ENCODE assay signal across 9 mouse cellular contexts in the genomic region with DNA sequence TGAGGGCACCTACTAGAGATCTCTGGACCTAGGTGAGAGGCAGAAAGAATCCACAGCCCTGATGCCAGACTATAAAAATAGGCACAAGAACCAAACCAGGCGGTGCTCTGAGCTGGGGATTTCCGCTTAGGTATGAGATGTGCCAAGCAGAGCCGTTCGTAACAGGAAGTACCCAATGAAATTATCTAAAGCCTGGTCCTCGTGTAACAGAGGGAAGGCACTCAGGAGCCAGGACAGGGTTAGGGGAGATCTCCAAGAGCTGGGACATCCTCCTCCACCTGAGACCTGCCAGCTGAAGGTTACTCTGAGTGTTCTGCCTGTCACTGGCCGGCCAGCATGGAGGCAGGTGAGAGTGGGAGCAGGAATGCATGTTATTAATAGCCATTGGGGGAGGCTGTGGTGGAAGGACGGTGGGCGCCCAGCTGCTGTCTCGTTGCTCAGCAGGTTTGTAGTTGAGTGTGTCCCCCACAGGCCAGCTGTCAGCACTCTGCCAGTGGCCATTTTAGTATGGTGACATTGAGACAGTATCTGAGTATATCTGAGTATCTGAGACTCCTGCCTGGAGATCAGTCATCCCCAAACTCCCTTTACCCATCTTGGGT. TPM values are rescaled to one million over a fixed set of nuclear protein-coding genes. Genes with fewer than 3 reads are reported as not detected.
DNase-seq lines count a peak whose midpoint lies in the region; ATAC-seq and TF ChIP-seq lines count a peak whose summit lies in the region.
"Had no signal": no experiment of that assay in that cellular context is flagged by ENCODE, and none has a peak within 500 bp of the region (broad histone marks: within the 10 kb centered on the region; RNA-seq: fewer than 3 reads in every experiment).

No protein-coding gene starts in this region.

- H3K4me1 ChIP-seq in megakaryocyte, embryonic 14.5 days = peaks cover 100% of the 10 kb centered on the region
- peaks cover 43% of the 10 kb centered on the region for H3K4me1 ChIP-seq in hindbrain, postnatal 0 days (ENCODE audit: insufficient read depth, low read length)
- no peaks in the 10 kb centered on the region for H3K4me1 ChIP-seq in liver, embryonic 11.5 days (replicated peaks; ENCODE audit: control insufficient read depth, insufficient read depth, low read length)

- H3K4me2 ChIP-seq in hindbrain, postnatal 0 days (ENCODE audit: low read depth, low read length) = no peak overlapping the region
- H3K4me2 ChIP-seq in liver, embryonic 11.5 days = no peak overlapping the region

- H3K9ac ChIP-seq in hindbrain, postnatal 0 days (replicated peaks; ENCODE audit: low read length) = 0 out of 2 replicates have a peak overlapping the region, but pooled peaks have one; percentile 2
- H3K9ac ChIP-seq in liver, embryonic 11.5 days (ENCODE audit: low read depth, low read length) = no peak overlapping the region

- no peak for TF ChIP-seq CTCF in gastrocnemius, adult 2 months (IDR thresholded peaks at IDR 0.05)
- TF ChIP-seq CTCF in hindbrain, postnatal 0 days (IDR thresholded peaks at IDR 0.05; ENCODE audit: low read depth) = no peak

- H3K27me3 ChIP-seq in megakaryocyte, embryonic 14.5 days (replicated peaks) = no peaks in the 10 kb centered on the region
- H3K27me3 ChIP-seq in hindbrain, postnatal 0 days (ENCODE audit: insufficient read depth, low read length) = no peaks in the 10 kb centered on the region
- H3K27me3 ChIP-seq in liver, embryonic 11.5 days (replicated peaks; ENCODE audit: control insufficient read depth, insufficient read depth, low read length) = no peaks in the 10 kb centered on the region

- DNase-seq in gastrocnemius, adult 2 months = no peak
- DNase-seq in gastrocnemius, postnatal 10 days = no peak
- no peak for DNase-seq in hindbrain, postnatal 0 days (ENCODE audit: low spot score)
- DNase-seq in urinary bladder, adult 18-20 months (ENCODE audit: low spot score in 2 of 2) = no peak
- no peak for DNase-seq in liver, embryonic 11.5 days (ENCODE audit: low spot score)
- no peak for DNase-seq in spleen, adult 18-20 months
- DNase-seq: adrenal gland, postnatal 14 days had no signal

- peak overlapping the region; percentile 83 for H3K27ac ChIP-seq in gastrocnemius, adult 2 months
- peak overlapping the region; percentile 55 for H3K27ac ChIP-seq in hindbrain, postnatal 0 days
- H3K27ac ChIP-seq in liver, embryonic 11.5 days (ENCODE audit: low read depth, low read length) = no peak overlapping the region

- intact Hi-C loops in gastrocnemius, adult 2 months (cut with DNase I) = no loop called here

- ATAC-seq in megakaryocyte, adult 5-6 weeks (ENCODE audit: poor library complexity, severe bottlenecking) = no peak
- no peak for ATAC-seq in hindbrain, postnatal 0 days
- no peak for ATAC-seq in liver, embryonic 11.5 days (replicated peaks; ENCODE audit: low FRiP score)

- peaks cover 73% of the 10 kb centered on the region for H3K36me3 ChIP-seq in megakaryocyte, embryonic 14.5 days (replicated peaks; ENCODE audit: low read length)
- no peaks in the 10 kb centered on the region for H3K36me3 ChIP-seq in hindbrain, postnatal 0 days (ENCODE audit: insufficient read depth, low read length)
- 0 out of 2 replicates have a peak, but pooled peaks cover 2% of the 10 kb centered on the region for H3K36me3 ChIP-seq in liver, embryonic 11.5 days (ENCODE audit: control insufficient read depth, insufficient read depth, low read length)

- 70% methylated on average over 9 of the region's 9 CpGs for WGBS in hindbrain, postnatal 0 days
- 78% methylated on average over 9 of the region's 9 CpGs for WGBS in liver, embryonic 11.5 days

- H3K4me3 ChIP-seq in gastrocnemius, adult 2 months = peak overlapping the region; percentile 55
- H3K4me3 ChIP-seq in megakaryocyte, embryonic 14.5 days (replicated peaks) = peak overlapping the region; percentile 11
- no peak overlapping the region for H3K4me3 ChIP-seq in hindbrain, postnatal 0 days (ENCODE audit: low read length)
- no peak overlapping the region for H3K4me3 ChIP-seq in liver, embryonic 11.5 days (ENCODE audit: low read depth, low read length)

- H3K9me3 ChIP-seq in megakaryocyte, embryonic 14.5 days = no peaks in the 10 kb centered on the region
- no peaks in the 10 kb centered on the region for H3K9me3 ChIP-seq in hindbrain, postnatal 0 days (ENCODE audit: low read length)
- H3K9me3 ChIP-seq in liver, embryonic 11.5 days (ENCODE audit: control insufficient read depth, low read length) = no peaks in the 10 kb centered on the region

RNA-seq across cellular contexts. Expression of a gene that starts 17.7 kb away (rescaled TPM):
- 100 to 1,000 TPM in 1 of 2 experiments, 10 to 100 TPM in 1; 85.5 to 125 TPM for total RNA-seq in gastrocnemius, adult 2 months (2021)
- total RNA-seq in gastrocnemius, postnatal 10 days (2021) = 10 to 100 TPM; 58.6 to 71.8 TPM
- 149 and 562 TPM in 2 replicates for polyA plus RNA-seq in megakaryocyte, embryonic 14.5 days (2012; ENCODE audit: insufficient read depth, low replicate concordance)
- 0.80 and 0.85 TPM in 2 replicates for total RNA-seq in megakaryocyte, adult 5-6 weeks (2015)
- 0.04 and 0.41 TPM in 2 replicates for total RNA-seq in megakaryocyte, adult 5-6 weeks (2017)
- 76.2 and 81.0 TPM in 2 replicates for total RNA-seq in hindbrain, postnatal 0 days (2014; rRNA removed)
- 32.9 TPM in 2 replicates for polyA plus RNA-seq in hindbrain, postnatal 0 days (2015; fragmentation: Nextera tagmentation; extraction: Ambion mirVana)
- 4.9 and 5.9 TPM in 2 replicates for polyA plus RNA-seq in liver, embryonic 11.5 days (2014; fragmentation: Nextera tagmentation; extraction: Ambion mirVana)

Comparison
In these comparisons a context has a peak if more than half of its experiments do, and no peak if none do; other contexts are left out.
1. H3K4me3 ChIP-seq: peak in gastrocnemius, adult 2 months (single experiment) and megakaryocyte, embryonic 14.5 days (single experiment); none in hindbrain, postnatal 0 days (single experiment) and liver, embryonic 11.5 days (single experiment).
2. RNA of a gene that starts 17.7 kb away (total RNA-seq): 85.5 to 125 TPM in gastrocnemius, adult 2 months, 76.2 to 81.0 TPM in hindbrain, postnatal 0 days and 58.6 to 71.8 TPM in gastrocnemius, postnatal 10 days; 0.04 to 0.85 TPM in megakaryocyte, adult 5-6 weeks; every median in the first group is over 10 times any median in the second.